Mouse (Mus musculus): ENCODE measurements at regions not wholly inside any gene's neighbourhood (a gene's known extent, or its start where the extent isn't known, plus 50 kb on each side); places are given as distances from the start of the nearest gene placed in this dataset.

DNA sequence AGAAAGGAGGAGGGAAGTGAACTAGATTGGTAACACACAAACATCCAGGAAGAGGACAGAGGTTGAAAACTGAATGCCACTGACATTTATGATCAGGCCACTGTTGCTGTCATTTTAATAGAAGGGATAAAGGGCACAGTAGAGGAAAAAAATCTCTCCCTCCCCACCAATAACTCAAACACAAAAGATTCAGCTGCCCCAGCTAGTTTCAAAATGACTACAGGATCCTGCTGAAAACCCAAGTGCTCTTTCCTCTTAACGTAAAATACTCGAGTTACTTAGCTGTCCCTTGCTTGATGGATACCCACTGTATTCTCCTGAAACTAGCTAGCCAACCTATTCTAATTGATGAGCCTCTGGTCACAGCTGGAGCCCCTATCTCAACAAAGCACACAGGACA lies 211.7 kb downstream of the Rps29 start:
- Histone ChIP-seq H3K9me3 (replicated peaks; ENCODE audit: control insufficient read depth, insufficient read depth, low read length, poor library complexity, severe bottlenecking) (no peaks in the 10 kb centered on the region), H3K27ac (ENCODE audit: insufficient read depth, low read length) (no peak overlapping the region), H3K27me3 (ENCODE audit: control insufficient read depth, insufficient read depth, low read length, poor library complexity, severe bottlenecking) (no peaks in the 10 kb centered on the region), H3K4me1 (ENCODE audit: control insufficient read depth, insufficient read depth, low read length) (no peaks in the 10 kb centered on the region), H3K36me3 (ENCODE audit: control insufficient read depth, insufficient read depth, low read length, poor library complexity, severe bottlenecking) (no peaks in the 10 kb centered on the region), H3K4me3 (ENCODE audit: low read depth, low read length) (no peak overlapping the region), H3K9ac (ENCODE audit: low read depth, poor library complexity, severe bottlenecking) (no peak overlapping the region)
- TF ChIP-seq CTCF (IDR thresholded peaks at IDR 0.05; ENCODE audit: low read depth, low read length) (no peak), EP300 (IDR thresholded peaks at IDR 0.05; ENCODE audit: insufficient read depth, low read depth, low read length) (no peak), POLR2A (IDR thresholded peaks at IDR 0.05; ENCODE audit: insufficient read depth, low read length) (no peak)

DNA sequence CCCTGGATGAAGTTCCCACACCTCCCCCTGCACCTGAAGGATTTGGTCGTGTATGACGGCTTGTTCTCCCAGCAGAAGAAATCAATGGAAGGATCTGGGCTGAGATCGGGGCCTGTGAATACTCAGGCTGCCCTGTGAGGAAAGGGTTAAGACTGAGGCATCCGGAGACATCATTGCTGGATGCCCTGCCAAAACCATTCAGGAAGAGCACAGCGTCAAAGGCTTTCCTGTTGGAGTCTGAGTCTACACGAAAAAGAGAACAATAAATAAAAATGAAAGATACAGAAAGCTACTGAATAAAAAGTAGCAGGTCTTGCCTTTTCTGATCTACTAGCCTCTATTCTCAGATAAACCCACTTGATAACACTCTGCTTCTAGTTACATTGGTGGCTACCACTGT lies 248.4 kb downstream of the Rps29 start:
- Histone ChIP-seq H3K27me3 (ENCODE audit: control insufficient read depth, insufficient read depth, low read length, poor library complexity, severe bottlenecking) (no peaks in the 10 kb centered on the region), H3K9ac (ENCODE audit: low read depth, poor library complexity, severe bottlenecking) (no peak overlapping the region), H3K36me3 (ENCODE audit: control insufficient read depth, insufficient read depth, low read length, poor library complexity, severe bottlenecking) (no peaks in the 10 kb centered on the region), H3K4me3 (ENCODE audit: low read depth, low read length) (no peak overlapping the region), H3K9me3 (replicated peaks; ENCODE audit: control insufficient read depth, insufficient read depth, low read length, poor library complexity, severe bottlenecking) (no peaks in the 10 kb centered on the region), H3K27ac (ENCODE audit: insufficient read depth, low read length) (no peak overlapping the region), H3K4me1 (ENCODE audit: control insufficient read depth, insufficient read depth, low read length) (no peaks in the 10 kb centered on the region)
- TF ChIP-seq POLR2A (IDR thresholded peaks at IDR 0.05; ENCODE audit: insufficient read depth, low read length): no peak
- TF ChIP-seq CTCF (IDR thresholded peaks at IDR 0.05; ENCODE audit: low read depth, low read length): no peak
- TF ChIP-seq EP300 (IDR thresholded peaks at IDR 0.05; ENCODE audit: insufficient read depth, low read depth, low read length): no peak

DNA sequence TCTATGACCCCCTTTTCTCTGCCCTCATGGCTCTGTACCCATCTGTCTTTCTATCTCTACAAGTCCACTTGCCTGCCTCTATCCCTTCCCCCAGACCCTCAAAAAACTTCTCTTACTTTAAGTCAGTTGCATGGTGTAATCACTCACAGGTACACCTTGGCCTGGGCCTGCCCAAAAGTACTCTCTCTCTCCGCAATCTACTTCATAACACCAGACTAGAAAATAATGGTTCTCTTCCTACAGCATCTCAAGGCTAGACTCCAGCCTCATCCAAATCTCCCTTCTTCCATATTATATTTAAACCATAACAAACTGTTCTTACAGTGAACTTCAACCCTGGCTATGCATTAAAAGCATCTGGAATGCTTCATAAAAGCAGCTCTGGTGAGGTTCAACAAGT lies 254.2 kb downstream of the Rps29 start:
- Histone ChIP-seq H3K36me3 (ENCODE audit: control insufficient read depth, insufficient read depth, low read length, poor library complexity, severe bottlenecking) (no peaks in the 10 kb centered on the region), H3K27me3 (ENCODE audit: control insufficient read depth, insufficient read depth, low read length, poor library complexity, severe bottlenecking) (no peaks in the 10 kb centered on the region), H3K9ac (ENCODE audit: low read depth, poor library complexity, severe bottlenecking) (no peak overlapping the region), H3K4me1 (ENCODE audit: control insufficient read depth, insufficient read depth, low read length) (no peaks in the 10 kb centered on the region), H3K9me3 (replicated peaks; ENCODE audit: control insufficient read depth, insufficient read depth, low read length, poor library complexity, severe bottlenecking) (no peaks in the 10 kb centered on the region), H3K27ac (ENCODE audit: insufficient read depth, low read length) (no peak overlapping the region), H3K4me3 (ENCODE audit: low read depth, low read length) (no peak overlapping the region)
- TF ChIP-seq EP300 (IDR thresholded peaks at IDR 0.05; ENCODE audit: insufficient read depth, low read depth, low read length) (no peak), POLR2A (IDR thresholded peaks at IDR 0.05; ENCODE audit: insufficient read depth, low read length) (no peak), CTCF (IDR thresholded peaks at IDR 0.05; ENCODE audit: low read depth, low read length) (no peak)

- TF ChIP-seq CTCF (IDR thresholded peaks at IDR 0.05; ENCODE audit: low read depth, low read length) (no peak), POLR2A (IDR thresholded peaks at IDR 0.05; ENCODE audit: insufficient read depth, low read length) (no peak), EP300 (IDR thresholded peaks at IDR 0.05; ENCODE audit: insufficient read depth, low read depth, low read length) (no peak)
- Histone ChIP-seq H3K36me3 (ENCODE audit: control insufficient read depth, insufficient read depth, low read length, poor library complexity, severe bottlenecking) (no peaks in the 10 kb centered on the region), H3K9me3 (replicated peaks; ENCODE audit: control insufficient read depth, insufficient read depth, low read length, poor library complexity, severe bottlenecking) (no peaks in the 10 kb centered on the region), H3K27me3 (ENCODE audit: control insufficient read depth, insufficient read depth, low read length, poor library complexity, severe bottlenecking) (no peaks in the 10 kb centered on the region), H3K4me3 (ENCODE audit: low read depth, low read length) (no peak overlapping the region), H3K27ac (ENCODE audit: insufficient read depth, low read length) (no peak overlapping the region), H3K4me1 (ENCODE audit: control insufficient read depth, insufficient read depth, low read length) (no peaks in the 10 kb centered on the region), H3K9ac (ENCODE audit: low read depth, poor library complexity, severe bottlenecking) (no peak overlapping the region)
These were observed 269.8 kb downstream of the Rps29 start for GRCm38 (mm10) chr12:68889141-68889540.

GRCm38 (mm10) chr12:68882503-68882902 lies 276.5 kb downstream of the Rps29 start:
- H3K36me3 ChIP-seq (ENCODE audit: control insufficient read depth, insufficient read depth, low read length, poor library complexity, severe bottlenecking): no peaks in the 10 kb centered on the region
- no peaks in the 10 kb centered on the region for H3K27me3 ChIP-seq (ENCODE audit: control insufficient read depth, insufficient read depth, low read length, poor library complexity, severe bottlenecking)

DNA sequence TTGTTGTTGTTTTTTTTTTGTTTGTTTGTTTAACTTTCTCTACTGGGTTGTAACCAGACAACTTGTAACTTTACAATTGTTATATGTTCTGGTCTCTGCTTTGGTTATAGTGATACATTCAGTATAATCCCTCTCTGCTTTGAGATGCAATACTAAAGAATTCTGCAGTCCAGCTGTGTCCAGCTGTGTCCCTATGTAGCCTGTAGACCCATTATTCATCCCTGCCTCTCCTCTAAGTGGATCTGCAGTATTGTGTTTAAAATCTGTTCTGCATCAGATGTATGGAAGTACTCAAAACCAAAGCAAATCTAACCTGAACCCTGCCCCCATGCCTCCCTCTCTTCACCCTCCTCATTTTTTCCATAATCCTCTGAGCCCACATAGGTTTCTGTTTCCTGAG lies 279.6 kb downstream of the Rps29 start:
- Histone ChIP-seq H3K27ac (ENCODE audit: insufficient read depth, low read length) (no peak overlapping the region), H3K4me3 (ENCODE audit: low read depth, low read length) (no peak overlapping the region), H3K4me1 (ENCODE audit: control insufficient read depth, insufficient read depth, low read length) (no peaks in the 10 kb centered on the region), H3K9me3 (replicated peaks; ENCODE audit: control insufficient read depth, insufficient read depth, low read length, poor library complexity, severe bottlenecking) (no peaks in the 10 kb centered on the region), H3K9ac (ENCODE audit: low read depth, poor library complexity, severe bottlenecking) (no peak overlapping the region), H3K36me3 (ENCODE audit: control insufficient read depth, insufficient read depth, low read length, poor library complexity, severe bottlenecking) (no peaks in the 10 kb centered on the region), H3K27me3 (ENCODE audit: control insufficient read depth, insufficient read depth, low read length, poor library complexity, severe bottlenecking) (no peaks in the 10 kb centered on the region)
- TF ChIP-seq EP300 (IDR thresholded peaks at IDR 0.05; ENCODE audit: insufficient read depth, low read depth, low read length) (no peak), CTCF (IDR thresholded peaks at IDR 0.05; ENCODE audit: low read depth, low read length) (no peak), POLR2A (IDR thresholded peaks at IDR 0.05; ENCODE audit: insufficient read depth, low read length) (no peak)

More at GRCm38 (mm10) chr12:68882503-68882902, 276.5 kb downstream of the Rps29 start:
- Histone ChIP-seq H3K4me1 (ENCODE audit: control insufficient read depth, insufficient read depth, low read length) (no peaks in the 10 kb centered on the region), H3K4me3 (ENCODE audit: low read depth, low read length) (no peak overlapping the region), H3K27ac (ENCODE audit: insufficient read depth, low read length) (no peak overlapping the region), H3K9ac (ENCODE audit: low read depth, poor library complexity, severe bottlenecking) (no peak overlapping the region), H3K9me3 (replicated peaks; ENCODE audit: control insufficient read depth, insufficient read depth, low read length, poor library complexity, severe bottlenecking) (no peaks in the 10 kb centered on the region)
- TF ChIP-seq CTCF (IDR thresholded peaks at IDR 0.05; ENCODE audit: low read depth, low read length) (no peak), POLR2A (IDR thresholded peaks at IDR 0.05; ENCODE audit: insufficient read depth, low read length) (no peak), EP300 (IDR thresholded peaks at IDR 0.05; ENCODE audit: insufficient read depth, low read depth, low read length) (no peak)

All from ES-Bruce4 (cell line).